Mouse (Mus musculus): ENCODE data around the gene Sema6b. TPM values are rescaled to one million over a fixed set of nuclear protein-coding genes. Genes with fewer than 3 reads are reported as not detected.
A peak's percentile ranks its signal among the peaks of the same experiment; 100 is the strongest.

The Sema6b gene
- 2.4 and 2.5 TPM in 2 replicates for polyA plus RNA-seq (2015; fragmentation: Nextera tagmentation; extraction: Ambion mirVana)

DNA sequence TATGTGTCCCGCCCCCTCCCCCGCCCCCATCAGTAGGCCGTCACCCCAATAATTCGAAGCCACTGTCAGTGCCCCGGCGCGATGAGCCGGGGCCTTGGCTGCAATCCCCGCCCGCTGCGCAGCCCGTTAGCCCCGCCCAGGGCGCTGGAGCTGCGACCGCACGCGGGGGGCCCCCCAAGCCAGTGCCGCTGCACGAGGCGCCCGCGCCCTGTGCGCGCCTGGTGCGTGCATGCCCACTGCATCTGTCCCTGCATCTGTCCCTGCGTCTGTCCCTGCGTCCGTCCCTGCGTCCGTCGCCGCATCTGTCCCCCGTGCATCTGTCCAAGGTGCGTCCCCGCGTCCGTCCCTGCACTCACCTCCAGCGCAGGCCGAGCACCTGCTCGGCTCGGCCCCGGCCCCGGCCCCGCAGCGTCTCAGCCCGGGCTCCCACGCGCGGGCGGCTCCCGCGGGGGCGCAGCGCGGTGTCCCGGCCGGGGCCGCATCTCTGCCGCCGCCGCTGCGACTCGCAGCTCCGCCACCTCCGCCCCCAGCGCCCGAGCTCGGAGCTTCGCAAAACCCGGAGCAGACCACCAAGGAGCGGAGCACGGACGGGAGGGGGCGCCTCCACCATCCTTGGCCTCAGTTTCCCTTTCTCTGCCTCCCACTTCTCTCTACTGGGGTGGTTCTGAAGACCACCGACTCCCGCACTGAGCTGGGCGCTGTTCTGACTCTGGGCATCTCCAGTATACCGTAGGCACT, at the start of gene Sema6b:
Gene Sema6b, minus strand, starts transcription at position 486 of the 738 bp plus-strand sequence.
- Histone ChIP-seq H3K27ac (no peak within 1 kb of the TSS), H3K4me2 (peak within 1 kb of the TSS; percentile 96), H3K4me1 (peaks cover 29% of the 10 kb centered on the region), H3K9me3 (no peaks in the 10 kb centered on the region), H3K4me3 (peak within 1 kb of the TSS; percentile 75), H3K27me3 (peaks cover 83% of the 10 kb centered on the region), H3K9ac (peak within 1 kb of the TSS; percentile 77), H3K36me3 (no peaks in the 10 kb centered on the region)
- 1% methylated on average over 76 of the region's 79 CpGs for WGBS
- no peak; the same call in 1 of the 2 replicates for ATAC-seq (ENCODE audit: insufficient number of reproducible peaks, insufficient read depth, low FRiP score, low TSS enrichment, low read depth)

DNA sequence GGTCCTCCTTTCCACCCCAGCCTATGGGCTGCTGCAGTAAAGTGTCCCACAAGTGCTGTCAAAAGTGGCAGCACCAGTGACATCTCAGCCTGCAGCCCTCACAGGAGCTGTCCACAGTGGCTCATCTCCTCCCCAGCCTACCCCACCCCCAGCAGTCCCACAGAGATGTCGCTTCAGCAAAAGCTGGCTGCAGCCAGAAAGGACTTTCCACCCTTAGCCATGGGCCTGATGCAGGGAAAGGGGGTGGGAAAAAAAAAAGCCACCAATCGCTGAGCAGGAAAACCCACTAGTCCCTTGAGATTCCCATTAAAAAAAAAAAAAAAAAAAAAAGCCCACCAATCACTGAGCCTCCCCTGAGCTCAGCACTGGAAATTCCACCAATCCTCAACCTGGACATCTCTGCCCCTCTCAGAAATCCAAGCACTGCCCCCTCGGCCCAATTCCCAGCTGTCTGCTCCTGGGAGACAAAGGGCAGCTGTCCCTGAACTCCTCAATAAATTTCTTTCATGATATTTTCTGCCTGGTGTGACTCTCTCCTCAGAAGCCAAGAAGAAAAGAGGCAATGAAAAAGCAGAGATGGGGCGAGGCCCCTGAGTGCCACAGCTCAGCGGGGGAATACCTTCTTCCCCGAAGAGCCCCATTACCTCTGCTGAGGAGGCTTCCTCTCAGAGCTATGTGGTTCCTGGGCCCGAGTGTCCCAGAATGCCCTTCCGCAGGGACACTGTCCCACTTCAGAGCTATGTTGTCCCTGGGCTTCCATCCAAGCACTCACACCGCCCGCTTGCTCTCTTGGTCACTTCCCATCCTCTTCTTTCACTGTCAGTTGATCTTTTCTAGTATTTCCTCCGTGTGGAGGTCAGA, 45.4 kb upstream of the Sema6b start:
- H3K4me2 ChIP-seq: peak overlapping the region; percentile 88
- no peak for ATAC-seq (ENCODE audit: insufficient number of reproducible peaks, insufficient read depth, low FRiP score, low TSS enrichment, low read depth)
- H3K27ac ChIP-seq: peak overlapping the region; percentile 66
- peaks cover 62% of the 10 kb centered on the region for H3K36me3 ChIP-seq
- peaks cover 28% of the 10 kb centered on the region for H3K4me1 ChIP-seq
- no peak overlapping the region for H3K4me3 ChIP-seq
- no peaks in the 10 kb centered on the region for H3K9me3 ChIP-seq
- 37% methylated on average over 11 of the region's 11 CpGs for WGBS
- H3K9ac ChIP-seq: peak overlapping the region; percentile 49; the same call in 1 of the 2 replicates
- no peaks in the 10 kb centered on the region for H3K27me3 ChIP-seq

DNA sequence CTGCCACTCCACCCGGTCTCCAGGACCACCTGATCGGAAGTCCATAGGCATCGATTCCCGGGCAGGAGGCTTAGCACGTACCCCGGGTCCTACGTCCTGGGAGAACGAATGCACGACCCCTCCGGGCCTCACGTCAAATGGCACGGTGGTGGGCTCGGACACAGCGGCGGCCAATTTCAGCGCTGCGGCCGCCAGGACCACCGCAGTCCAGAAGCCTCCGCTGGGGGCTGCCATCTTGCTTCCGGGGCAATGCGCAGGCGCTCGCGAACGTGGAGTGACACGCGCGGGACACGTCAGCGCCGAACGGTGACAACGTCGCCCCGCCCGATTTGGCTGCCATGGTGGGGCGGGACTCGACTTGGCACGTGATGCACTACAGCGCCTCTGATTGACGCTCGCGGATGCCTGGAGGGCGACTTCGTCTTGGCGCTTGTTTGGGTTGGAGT, 43.5 kb upstream of the Sema6b start, which contains the start of gene Mydgf:
Gene Mydgf, minus strand, starts transcription at position 263 of the 446 bp plus-strand sequence.
- H3K27ac ChIP-seq: peak within 1 kb of the TSS; percentile 62; the same call in 1 of the 2 replicates
- H3K36me3 ChIP-seq: peaks cover 61% of the 10 kb centered on the region
- peak within 1 kb of the TSS; percentile 88 for H3K4me2 ChIP-seq
- no peaks in the 10 kb centered on the region for H3K27me3 ChIP-seq
- H3K4me1 ChIP-seq: peaks cover 28% of the 10 kb centered on the region
- ATAC-seq (ENCODE audit: insufficient number of reproducible peaks, insufficient read depth, low FRiP score, low TSS enrichment, low read depth): peak; percentile 87
- under 1% methylated on average over 47 of the region's 47 CpGs for WGBS
- H3K9me3 ChIP-seq: no peaks in the 10 kb centered on the region
- peak within 1 kb of the TSS; percentile 89 for H3K9ac ChIP-seq
- H3K4me3 ChIP-seq: peak within 1 kb of the TSS; percentile 89

DNA sequence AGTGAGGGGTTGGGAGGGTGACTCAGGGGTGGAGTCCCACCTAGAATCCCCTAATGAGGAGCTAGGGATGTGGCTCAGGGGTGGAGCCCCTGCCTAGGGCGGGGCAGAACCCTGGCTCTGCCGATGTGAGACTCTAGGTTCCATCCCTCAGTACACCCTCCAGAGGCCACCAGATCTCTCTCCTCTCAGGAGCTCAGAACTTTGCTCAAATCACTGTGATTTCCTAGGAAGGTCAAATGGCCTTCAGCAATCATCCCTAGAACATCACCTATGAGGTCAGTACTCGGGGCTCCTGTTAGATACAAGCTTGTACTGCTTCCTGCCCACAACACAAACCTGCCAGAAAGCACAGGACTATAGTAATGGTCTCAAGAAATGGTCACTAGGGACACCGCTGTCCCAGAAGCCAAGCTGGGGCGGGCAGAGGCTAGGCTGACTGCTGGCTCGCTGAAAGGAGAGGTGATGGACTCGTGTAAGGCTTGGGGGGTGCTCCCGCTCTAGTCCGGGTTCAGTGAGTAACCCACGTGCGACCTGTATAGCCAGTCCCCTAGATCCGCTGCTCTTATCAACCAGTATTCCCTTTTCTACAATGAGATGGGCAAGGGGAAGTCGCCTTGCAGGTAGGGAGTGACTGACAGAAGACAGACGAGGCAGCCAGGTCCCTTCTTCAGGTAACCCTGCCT, 43.0 kb upstream of the Sema6b start:
- peaks cover 28% of the 10 kb centered on the region for H3K4me1 ChIP-seq
- H3K4me3 ChIP-seq: peak overlapping the region; percentile 89
- H3K27me3 ChIP-seq: no peaks in the 10 kb centered on the region
- WGBS: 2% methylated on average over 14 of the region's 14 CpGs
- H3K27ac ChIP-seq: peak overlapping the region; percentile 62; the same call in 1 of the 2 replicates
- peak overlapping the region; percentile 89 for H3K9ac ChIP-seq
- ATAC-seq (ENCODE audit: insufficient number of reproducible peaks, insufficient read depth, low FRiP score, low TSS enrichment, low read depth): no peak; the same call in 1 of the 2 replicates
- H3K9me3 ChIP-seq: no peaks in the 10 kb centered on the region
- peak overlapping the region; percentile 88 for H3K4me2 ChIP-seq
- H3K36me3 ChIP-seq: peaks cover 58% of the 10 kb centered on the region

DNA sequence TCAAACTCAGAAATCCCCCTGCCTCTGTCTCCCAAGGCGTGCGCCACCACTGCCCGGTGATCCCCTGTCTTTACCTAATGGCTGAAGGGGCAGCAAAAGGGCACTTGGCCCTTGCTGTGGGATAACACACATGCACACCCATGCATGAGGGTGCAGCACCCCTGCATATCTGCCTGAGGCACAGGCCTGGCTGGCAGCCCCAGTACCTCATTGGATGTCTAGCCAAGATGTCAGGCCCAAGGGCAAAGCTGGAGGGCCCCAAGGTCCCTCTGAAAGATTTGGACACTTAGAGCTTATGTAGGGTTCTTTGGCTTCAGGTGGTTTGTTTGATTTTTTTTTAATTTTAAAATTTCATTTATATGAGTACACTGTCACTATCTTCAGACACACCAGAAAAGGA, 35.3 kb upstream of the Sema6b start:
- Histone ChIP-seq H3K36me3 (peaks cover 73% of the 10 kb centered on the region), H3K4me1 (peaks cover 4% of the 10 kb centered on the region; the same call in 1 of the 2 replicates), H3K27me3 (no peaks in the 10 kb centered on the region), H3K27ac (no peak overlapping the region), H3K9me3 (no peaks in the 10 kb centered on the region), H3K4me3 (no peak overlapping the region), H3K4me2 (no peak overlapping the region), H3K9ac (no peak overlapping the region)
- WGBS: 96% methylated on average over 3 of the region's 3 CpGs
- no peak for ATAC-seq (ENCODE audit: insufficient number of reproducible peaks, insufficient read depth, low FRiP score, low TSS enrichment, low read depth)

DNA sequence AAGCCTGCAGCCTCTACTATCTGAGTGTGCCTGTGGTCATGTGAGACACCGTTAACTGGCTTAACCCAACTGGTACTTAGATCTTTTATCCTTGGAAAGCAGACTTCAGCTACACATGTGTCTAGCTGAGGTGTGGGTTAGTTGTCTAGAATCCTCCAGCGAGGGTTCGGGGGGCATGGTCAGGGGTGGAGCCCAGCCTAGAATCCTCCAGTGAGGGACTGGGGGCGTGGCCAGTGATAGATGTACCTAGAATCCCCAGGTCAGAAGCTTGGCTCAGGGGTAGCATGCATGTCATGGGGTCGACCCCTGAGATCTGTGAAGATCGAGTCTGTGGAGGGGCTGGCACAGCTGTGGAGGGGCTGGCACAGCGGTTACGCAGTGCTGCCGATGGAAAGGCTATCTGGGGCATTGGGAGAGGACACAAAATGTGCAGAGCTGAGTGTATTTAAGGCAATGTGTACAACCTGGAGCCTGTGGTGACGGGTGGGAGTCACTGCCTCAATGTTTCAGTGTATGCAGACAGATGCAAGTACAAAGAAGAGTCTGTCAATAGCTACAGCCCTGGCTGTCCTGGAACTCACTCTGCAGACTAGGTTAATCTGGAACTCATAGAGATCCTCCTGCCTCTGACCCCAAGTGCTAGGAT, 33.4 kb upstream of the Sema6b start:
- Histone ChIP-seq H3K4me1 (peaks cover 7% of the 10 kb centered on the region; the same call in 1 of the 2 replicates), H3K27me3 (no peaks in the 10 kb centered on the region), H3K4me2 (no peak overlapping the region), H3K27ac (no peak overlapping the region), H3K9me3 (no peaks in the 10 kb centered on the region), H3K36me3 (peaks cover 57% of the 10 kb centered on the region), H3K9ac (no peak overlapping the region), H3K4me3 (no peak overlapping the region)
- ATAC-seq (ENCODE audit: insufficient number of reproducible peaks, insufficient read depth, low FRiP score, low TSS enrichment, low read depth): no peak
- WGBS: 52% methylated on average over 10 of the region's 10 CpGs

DNA sequence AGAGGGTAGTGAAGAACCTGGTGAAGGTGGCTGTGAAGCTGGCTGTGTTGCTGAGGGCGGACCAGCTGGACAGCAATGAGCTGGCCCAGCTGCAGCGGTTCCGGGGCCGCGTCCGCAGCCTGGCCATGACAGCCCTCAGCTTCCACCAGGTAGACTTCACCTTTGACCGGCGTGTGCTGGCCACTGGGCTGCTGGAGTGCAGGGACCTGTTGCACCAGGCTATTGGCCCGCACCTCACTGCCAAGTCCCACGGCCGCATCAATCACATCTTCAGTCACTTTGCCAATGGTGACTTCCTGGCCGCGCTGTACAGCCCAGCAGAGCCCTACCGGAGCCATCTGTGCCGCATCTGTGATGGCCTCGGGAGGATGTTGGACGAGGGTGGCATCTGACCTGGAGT, 31.7 kb upstream of the Sema6b start:
- Histone ChIP-seq H3K27ac (no peak overlapping the region), H3K4me2 (no peak overlapping the region), H3K9ac (no peak overlapping the region), H3K36me3 (peaks cover 42% of the 10 kb centered on the region), H3K9me3 (no peaks in the 10 kb centered on the region), H3K4me1 (peaks cover 7% of the 10 kb centered on the region; the same call in 1 of the 2 replicates), H3K4me3 (no peak overlapping the region), H3K27me3 (no peaks in the 10 kb centered on the region)
- ATAC-seq (ENCODE audit: insufficient number of reproducible peaks, insufficient read depth, low FRiP score, low TSS enrichment, low read depth): no peak
- WGBS: 90% methylated on average over 17 of the region's 17 CpGs

DNA sequence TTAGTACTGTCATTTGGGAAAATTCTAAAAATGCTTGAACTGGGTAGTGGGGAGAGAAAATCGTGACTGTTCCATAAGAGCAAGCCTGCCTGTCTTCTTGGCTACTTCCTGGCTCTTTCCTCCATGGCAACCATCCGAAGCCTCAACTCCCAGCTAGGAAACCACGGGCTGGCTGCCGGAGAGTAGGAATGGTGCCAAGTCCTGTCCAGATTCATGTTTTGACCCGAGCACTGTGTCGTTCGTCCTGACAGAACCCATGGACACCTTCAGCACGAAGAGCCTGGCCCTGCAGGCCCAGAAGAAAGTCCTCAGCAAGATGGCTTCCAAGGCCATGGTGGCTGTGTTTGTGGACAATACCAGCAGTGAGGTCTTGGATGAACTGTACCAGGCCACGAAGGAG, 31.3 kb upstream of the Sema6b start:
- no peak for ATAC-seq (ENCODE audit: insufficient number of reproducible peaks, insufficient read depth, low FRiP score, low TSS enrichment, low read depth)
- Histone ChIP-seq H3K9me3 (no peaks in the 10 kb centered on the region), H3K4me2 (no peak overlapping the region), H3K36me3 (peaks cover 37% of the 10 kb centered on the region), H3K4me1 (peaks cover 7% of the 10 kb centered on the region; the same call in 1 of the 2 replicates), H3K4me3 (no peak overlapping the region), H3K9ac (no peak overlapping the region), H3K27ac (0 out of 2 replicates have a peak overlapping the region, but pooled peaks have one; percentile 12), H3K27me3 (no peaks in the 10 kb centered on the region)
- WGBS: 78% methylated on average over 9 of the region's 9 CpGs

DNA sequence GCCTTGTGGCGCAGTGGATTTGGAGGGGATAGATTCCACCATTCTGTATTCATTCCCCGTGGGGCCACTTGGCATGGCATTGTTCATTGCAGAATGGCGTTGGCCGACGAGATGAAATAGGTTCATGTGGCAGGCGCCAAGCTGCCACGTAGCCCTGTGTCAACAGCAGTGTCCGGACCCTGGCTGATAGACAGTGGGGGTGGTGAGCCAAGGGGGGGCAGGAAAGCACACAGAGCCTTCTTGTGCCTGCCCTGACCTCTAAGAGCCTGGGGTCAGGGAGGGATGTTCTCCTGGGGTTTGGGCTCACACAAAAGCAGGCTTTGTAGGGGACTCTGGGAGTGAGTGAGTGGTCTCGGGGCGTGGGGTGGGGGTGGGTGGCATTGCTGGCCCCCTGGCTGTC, 30.5 kb upstream of the Sema6b start:
- Histone ChIP-seq H3K36me3 (peaks cover 30% of the 10 kb centered on the region), H3K27me3 (no peaks in the 10 kb centered on the region), H3K9ac (peak overlapping the region; percentile 21; the same call in 1 of the 2 replicates), H3K4me2 (no peak overlapping the region), H3K4me3 (no peak overlapping the region), H3K27ac (0 out of 2 replicates have a peak overlapping the region, but pooled peaks have one; percentile 44), H3K9me3 (no peaks in the 10 kb centered on the region), H3K4me1 (peaks cover 7% of the 10 kb centered on the region; the same call in 1 of the 2 replicates)
- WGBS: 38% methylated on average over 10 of the region's 10 CpGs
- ATAC-seq (ENCODE audit: insufficient number of reproducible peaks, insufficient read depth, low FRiP score, low TSS enrichment, low read depth): no peak

DNA sequence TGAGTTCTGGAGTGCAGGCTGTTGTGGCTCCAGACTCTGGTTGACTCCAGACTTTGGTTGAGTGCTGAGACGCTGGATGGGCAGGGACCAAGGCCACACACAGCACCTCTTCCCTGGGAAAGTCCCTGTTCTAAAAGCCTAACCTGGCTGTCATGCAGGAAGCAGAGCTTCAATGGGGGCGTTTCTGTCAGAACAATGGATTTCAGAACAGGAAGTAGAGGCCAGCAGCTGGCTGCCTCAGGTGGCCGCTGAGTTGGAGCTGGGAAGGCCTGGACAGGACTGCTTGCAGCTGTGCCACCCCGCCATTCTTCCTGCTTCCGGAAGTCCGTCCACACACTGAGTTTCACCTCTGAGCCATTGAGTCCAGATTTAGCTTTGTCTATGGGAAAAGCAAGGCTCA, 29.7 kb upstream of the Sema6b start:
- H3K27ac ChIP-seq: peak overlapping the region; percentile 44; the same call in 1 of the 2 replicates
- ATAC-seq (ENCODE audit: insufficient number of reproducible peaks, insufficient read depth, low FRiP score, low TSS enrichment, low read depth): no peak

More for the DNA sequence above, 29.7 kb upstream of the Sema6b start:
- Histone ChIP-seq H3K27me3 (no peaks in the 10 kb centered on the region), H3K9ac (0 out of 2 replicates have a peak overlapping the region, but pooled peaks have one; percentile 21), H3K36me3 (peaks cover 24% of the 10 kb centered on the region), H3K4me2 (no peak overlapping the region), H3K4me1 (peaks cover 7% of the 10 kb centered on the region; the same call in 1 of the 2 replicates), H3K4me3 (no peak overlapping the region), H3K9me3 (no peaks in the 10 kb centered on the region)
- WGBS: 45% methylated on average over 6 of the region's 6 CpGs
